Comparison of ENCODE assay signal across 10 mouse cellular contexts in the genomic region with DNA sequence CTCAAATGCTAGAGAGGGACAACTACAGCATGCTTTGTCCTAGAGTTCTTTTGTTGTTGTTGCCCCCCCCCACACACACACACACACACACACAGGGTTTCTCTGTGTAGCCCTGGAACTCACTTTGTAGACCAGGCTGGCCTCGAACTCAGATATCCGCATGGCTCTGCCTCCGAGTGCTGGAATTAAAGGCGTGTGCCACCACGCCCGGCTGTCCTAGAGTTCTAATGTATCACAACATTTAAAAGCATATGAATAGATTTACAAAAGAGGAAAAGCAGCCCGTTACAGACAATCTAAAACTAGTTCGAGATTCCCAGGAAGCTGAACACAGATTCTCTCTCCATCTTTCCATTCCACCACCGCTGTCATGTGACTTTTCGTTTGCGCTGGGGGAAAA. TPM values are rescaled to one million over a fixed set of nuclear protein-coding genes. Genes with fewer than 3 reads are reported as not detected.
DNase-seq lines count a peak whose midpoint lies in the region; ATAC-seq and TF ChIP-seq lines count a peak whose summit lies in the region.
"Had no signal": no experiment of that assay in that cellular context is flagged by ENCODE, and none has a peak within 500 bp of the region (broad histone marks: within the 10 kb centered on the region; RNA-seq: fewer than 3 reads in every experiment).

No protein-coding gene starts in this region.

- 18% methylated on average over 11 of the region's 11 CpGs for WGBS in heart, embryonic 14.5 days
- 33% methylated on average over 11 of the region's 11 CpGs for WGBS in hindbrain, embryonic 12.5 days
- 17% methylated on average over 11 of the region's 11 CpGs for WGBS in midbrain, embryonic 13.5 days

- peaks cover 4% of the 10 kb centered on the region; the same call in 1 of the 2 replicates for H3K27me3 ChIP-seq in heart, embryonic 14.5 days (ENCODE audit: control insufficient read depth, insufficient read depth, low read length)
- H3K27me3 ChIP-seq in hindbrain, embryonic 12.5 days: no peaks in the 10 kb centered on the region; the same call in 1 of the 2 replicates
- no peaks in the 10 kb centered on the region for H3K27me3 ChIP-seq in midbrain, embryonic 13.5 days
- H3K27me3 ChIP-seq: CH12.LX had no signal

- TF ChIP-seq CTCF in bone marrow macrophage, adult 2 months (IDR thresholded peaks at IDR 0.05; ENCODE audit: low read depth, low read length): no peak

- ATAC-seq in heart, embryonic 14.5 days (ENCODE audit: insufficient number of reproducible peaks, insufficient read depth, low FRiP score, low read depth): no peak
- no peak for ATAC-seq in hindbrain, embryonic 12.5 days (ENCODE audit: low FRiP score)
- 0 out of 2 replicates have a peak, but pooled peaks have one; percentile 37 for ATAC-seq in midbrain, embryonic 13.5 days
- ATAC-seq in cerebellum, adult (ENCODE audit: insufficient number of reproducible peaks, low FRiP score, low TSS enrichment): no peak

- peak overlapping the region; percentile 59 for H3K4me2 ChIP-seq in heart, embryonic 14.5 days (ENCODE audit: low read length)
- peak overlapping the region; percentile 49 for H3K4me2 ChIP-seq in hindbrain, embryonic 12.5 days (replicated peaks)
- H3K4me2 ChIP-seq in midbrain, embryonic 13.5 days (replicated peaks): peak overlapping the region; percentile 45

- peaks cover 0 to 2% of the 10 kb centered on the region in 2 experiments; a peak in 1 of 4 replicates for H3K4me1 ChIP-seq in heart, embryonic 14.5 days (ENCODE audit: control insufficient read depth in 2 of 2, insufficient read depth in 2 of 2, low read length in 2 of 2)
- H3K4me1 ChIP-seq in bone marrow macrophage, adult 2 months (ENCODE audit: control insufficient read depth, insufficient read depth, low read length): peaks cover 2% of the 10 kb centered on the region; the same call in 1 of the 2 replicates
- peaks cover 2% of the 10 kb centered on the region; the same call in 1 of the 2 replicates for H3K4me1 ChIP-seq in hindbrain, embryonic 12.5 days
- peaks cover 13% of the 10 kb centered on the region; the same call in 1 of the 2 replicates for H3K4me1 ChIP-seq in midbrain, embryonic 13.5 days (replicated peaks)

- H3K4me3 ChIP-seq in heart, embryonic 14.5 days (ENCODE audit: control insufficient read depth in 1 of 2, insufficient read depth in 1 of 2, low read depth in 1 of 2, low read length in 2 of 2): peak overlapping the region; percentile 19 to 22; a peak in 3 of 4 replicates
- peak overlapping the region; percentile 55 for H3K4me3 ChIP-seq in bone marrow macrophage, adult 2 months (ENCODE audit: insufficient read depth, low read length)
- H3K4me3 ChIP-seq in hindbrain, embryonic 12.5 days: peak overlapping the region; percentile 32
- H3K4me3 ChIP-seq in midbrain, embryonic 13.5 days (replicated peaks): peak overlapping the region; percentile 36

- no peaks in the 10 kb centered on the region for H3K9me3 ChIP-seq in heart, embryonic 14.5 days (ENCODE audit: control insufficient read depth, low read length)
- H3K9me3 ChIP-seq in hindbrain, embryonic 12.5 days (replicated peaks): no peaks in the 10 kb centered on the region
- H3K9me3 ChIP-seq in midbrain, embryonic 13.5 days: no peaks in the 10 kb centered on the region

- H3K27ac ChIP-seq in heart, embryonic 14.5 days (replicated peaks in 1 of 2; ENCODE audit: control insufficient read depth in 1 of 2, insufficient read depth in 1 of 2, low read depth in 2 of 2, low read length in 2 of 2): no peak overlapping the region
- H3K27ac ChIP-seq in bone marrow macrophage, adult 2 months (ENCODE audit: insufficient read depth, low read depth, low read length): no peak overlapping the region
- H3K27ac ChIP-seq in hindbrain, embryonic 12.5 days: no peak overlapping the region
- no peak overlapping the region for H3K27ac ChIP-seq in midbrain, embryonic 13.5 days

- DNase-seq in heart, postnatal 10 days: no peak
- no peak for DNase-seq in testis, postnatal 14 days (ENCODE audit: low spot score)
- DNase-seq in urinary bladder, postnatal 14 days (ENCODE audit: low spot score): no peak

- intact Hi-C loops in heart, postnatal 10 days (cut with DNase I): no loop called here

- H3K9ac ChIP-seq in heart, embryonic 14.5 days (ENCODE audit: low read length): no peak overlapping the region
- H3K9ac ChIP-seq in hindbrain, embryonic 12.5 days: no peak overlapping the region
- no peak overlapping the region; the same call in 1 of the 2 replicates for H3K9ac ChIP-seq in midbrain, embryonic 13.5 days (replicated peaks)

- no peaks in the 10 kb centered on the region for H3K36me3 ChIP-seq in heart, embryonic 14.5 days (ENCODE audit: control insufficient read depth, insufficient read depth, low read length)
- no peaks in the 10 kb centered on the region for H3K36me3 ChIP-seq in hindbrain, embryonic 12.5 days
- H3K36me3 ChIP-seq in midbrain, embryonic 13.5 days: no peaks in the 10 kb centered on the region

- TF ChIP-seq POLR2A in bone marrow macrophage, adult 2 months (IDR thresholded peaks at IDR 0.05; ENCODE audit: borderline replicate concordance, low read depth, low read length): no peak

RNA-seq across cellular contexts. Expression of a gene that starts 22.7 kb away (rescaled TPM):
- not detected in 2 replicates for polyA plus RNA-seq in heart, embryonic 14.5 days (2014; fragmentation: Nextera tagmentation; extraction: Ambion mirVana)
- not detected for total RNA-seq in heart, postnatal 10 days (2021)
- not detected in 2 replicates for polyA plus RNA-seq in bone marrow macrophage, adult 2 months (2012; ENCODE audit: insufficient read depth, insufficient read length, missing spikeins)
- not detected in 2 replicates for polyA plus RNA-seq in hindbrain, embryonic 12.5 days (2016; fragmentation: Nextera tagmentation; extraction: Ambion mirVana)
- not detected in 2 replicates for polyA plus RNA-seq in midbrain, embryonic 13.5 days (2015; fragmentation: Nextera tagmentation; extraction: Ambion mirVana)
- total RNA-seq: CH12.LX had no signal
- polyA plus RNA-seq: erythroblast, embryonic 14.5 days had no signal

RNA-seq across cellular contexts. Expression of a gene that starts 33.9 kb away (rescaled TPM):
- polyA plus RNA-seq in heart, embryonic 14.5 days (2014; fragmentation: Nextera tagmentation; extraction: Ambion mirVana): not detected in 2 replicates
- not detected for total RNA-seq in heart, postnatal 10 days (2021)
- polyA plus RNA-seq in bone marrow macrophage, adult 2 months (2012; ENCODE audit: insufficient read depth, insufficient read length, missing spikeins): not detected in 2 replicates
- polyA plus RNA-seq in hindbrain, embryonic 12.5 days (2016; fragmentation: Nextera tagmentation; extraction: Ambion mirVana): not detected in 2 replicates
- polyA plus RNA-seq in midbrain, embryonic 13.5 days (2015; fragmentation: Nextera tagmentation; extraction: Ambion mirVana): not detected in 2 replicates
- total RNA-seq: CH12.LX had no signal
- polyA plus RNA-seq: erythroblast, embryonic 14.5 days had no signal

RNA-seq across cellular contexts. Expression of a gene that starts 55.8 kb away (rescaled TPM):
- polyA plus RNA-seq in heart, embryonic 14.5 days (2014; fragmentation: Nextera tagmentation; extraction: Ambion mirVana): not detected in 2 replicates
- total RNA-seq in heart, postnatal 10 days (2021): not detected
- polyA plus RNA-seq in bone marrow macrophage, adult 2 months (2012; ENCODE audit: insufficient read depth, insufficient read length, missing spikeins): 0.09 and 0.13 TPM in 2 replicates
- polyA plus RNA-seq in hindbrain, embryonic 12.5 days (2016; fragmentation: Nextera tagmentation; extraction: Ambion mirVana): not detected in 2 replicates
- polyA plus RNA-seq in midbrain, embryonic 13.5 days (2015; fragmentation: Nextera tagmentation; extraction: Ambion mirVana): not detected in 2 replicates
- total RNA-seq: CH12.LX had no signal
- polyA plus RNA-seq: erythroblast, embryonic 14.5 days had no signal
